Mouse (Mus musculus) cerebellum, postnatal 25 days (tissue): ENCODE results near the gene Plppr2.
A peak's percentile ranks its signal among the peaks of the same experiment; 100 is the strongest.

Experiments used
- DNase-seq, 2 experiments: peaks; one replicate each; pipeline ENCODE4 v3.0.0; 2021; ENCODE audit warnings: mixed read lengths in 2 of 2

Plppr2 gene

DNA sequence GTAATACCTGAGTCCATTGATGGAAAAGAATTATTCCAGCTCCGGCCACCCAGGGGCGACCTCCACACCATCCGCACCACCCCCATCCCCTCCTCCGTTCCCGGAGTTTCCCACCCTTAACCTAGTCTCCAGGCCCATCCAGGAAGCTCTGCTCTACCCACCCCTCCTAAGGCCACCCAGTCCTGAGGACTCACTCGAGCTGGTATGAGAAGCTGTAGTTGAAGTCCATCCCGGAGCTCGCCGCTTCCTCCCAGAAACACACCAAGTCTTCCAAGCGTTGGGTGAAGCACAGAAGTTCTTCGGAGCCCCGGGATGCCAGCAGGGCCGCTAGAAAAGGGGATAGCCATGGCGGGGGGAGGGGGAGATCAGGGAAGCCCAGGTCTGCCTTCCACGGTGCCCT lies 25.2 kb downstream of the Plppr2 start:
- peak; percentile 41 to 44 for DNase-seq

- peak; percentile 66 to 75 for DNase-seq
Observed at GRCm38 (mm10) chr9:21962416-21963059, 25.7 kb downstream of the Plppr2 start.

DNA sequence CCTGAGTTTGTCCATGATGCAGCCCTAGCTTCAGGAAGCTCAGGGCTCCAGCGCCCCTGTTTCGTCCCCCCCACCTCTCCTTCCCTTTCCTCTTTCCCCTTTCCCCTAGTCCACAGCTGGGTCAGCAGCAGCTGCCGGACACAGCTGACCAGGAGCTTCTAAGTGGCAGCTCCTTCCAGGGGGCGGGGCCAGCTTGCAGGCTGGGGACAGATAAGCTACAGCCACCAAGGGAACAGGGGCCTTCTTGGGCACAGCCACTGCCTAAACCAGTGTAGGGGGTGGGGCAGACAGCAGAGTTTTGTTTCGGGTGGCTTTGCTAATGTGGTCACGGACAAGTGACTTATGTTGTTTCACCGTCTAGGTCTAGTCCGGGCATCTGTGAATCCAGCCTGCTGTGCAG lies 26.6 kb downstream of the Plppr2 start, which contains the start of gene Epor:
Gene Epor (minus strand): TSS at position 90 of the 400 bp plus-strand sequence.
- DNase-seq = peak in 1 of 2 experiments; percentile 49

GRCm38 (mm10) chr9:21968883-21969282 lies 32.0 kb downstream of the Plppr2 start:
- no peak for DNase-seq

- no peak for DNase-seq
Observed at GRCm38 (mm10) chr9:21969304-21969703, 32.5 kb downstream of the Plppr2 start.

GRCm38 (mm10) chr9:21976626-21977175 lies 39.9 kb downstream of the Plppr2 start:
- DNase-seq = no peak

- DNase-seq = peak; percentile 64 to 70
Observed at GRCm38 (mm10) chr9:21977331-21977730, 40.5 kb downstream of the Plppr2 start.

GRCm38 (mm10) chr9:21977972-21978371 lies 41.1 kb downstream of the Plppr2 start:
- DNase-seq = peak; percentile 69 to 81

- DNase-seq = no peak
Observed at GRCm38 (mm10) chr9:21978398-21979128, 41.7 kb downstream of the Plppr2 start.

DNA sequence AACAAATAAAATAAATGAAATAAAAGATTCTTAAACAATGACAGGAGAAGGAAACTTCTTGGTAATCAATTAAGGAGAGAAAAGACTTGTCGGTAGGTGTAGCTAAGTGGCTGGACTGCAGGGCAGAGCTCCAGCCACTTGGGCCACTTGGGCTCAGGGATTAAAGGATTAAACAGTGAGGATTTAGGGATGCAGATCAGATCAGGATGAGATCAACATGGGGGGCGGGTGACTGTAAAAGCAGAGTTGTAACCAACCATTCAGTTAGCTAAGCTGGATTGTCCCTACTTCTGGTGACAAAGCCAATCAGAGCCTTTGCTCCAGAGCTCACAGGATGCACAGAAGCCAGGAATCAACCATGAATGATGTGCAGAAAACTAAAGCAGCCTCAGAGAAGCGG lies 47.1 kb downstream of the Plppr2 start:
- DNase-seq = no peak

DNA sequence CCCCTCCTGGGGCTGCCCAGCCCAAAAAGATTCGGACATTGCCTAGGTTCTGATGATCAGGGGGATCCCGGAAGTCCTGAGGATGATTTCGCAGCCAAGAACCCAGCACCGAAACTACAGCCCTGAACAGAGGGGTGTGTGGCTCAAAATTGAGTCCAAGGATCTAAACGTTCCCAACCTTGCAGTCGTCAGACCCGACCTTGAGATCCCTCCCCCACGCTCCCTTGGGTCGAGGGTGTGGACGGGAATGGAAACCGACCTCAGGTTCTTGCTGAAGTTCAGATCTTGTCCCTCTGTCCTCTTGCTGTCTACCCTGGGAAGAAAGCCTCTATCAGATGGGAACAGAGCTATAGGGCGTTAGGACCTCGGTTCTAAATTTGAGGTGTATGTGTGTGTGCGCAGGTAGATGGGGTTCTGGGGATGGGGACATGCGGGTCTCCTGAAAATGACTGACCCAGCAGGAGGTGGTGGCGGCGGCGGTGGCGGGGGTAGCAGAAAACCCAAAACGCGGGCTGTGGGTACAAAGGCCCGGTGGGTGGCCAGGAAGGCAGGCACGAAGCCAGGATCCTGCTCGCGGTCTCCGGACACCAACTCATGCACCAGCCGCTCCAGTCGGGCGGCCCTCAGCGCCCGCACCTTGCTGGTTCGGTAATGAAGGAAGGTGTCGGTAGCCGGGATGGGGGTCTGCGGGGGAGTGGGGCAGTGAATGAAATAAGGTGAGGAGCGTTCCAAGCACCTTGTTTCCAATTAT lies 50.9 kb downstream of the Plppr2 start:
- peak; percentile 86 to 88 for DNase-seq

- peak; percentile 81 to 83 for DNase-seq
Observed at GRCm38 (mm10) chr9:21988421-21989101, 51.7 kb downstream of the Plppr2 start.

DNA sequence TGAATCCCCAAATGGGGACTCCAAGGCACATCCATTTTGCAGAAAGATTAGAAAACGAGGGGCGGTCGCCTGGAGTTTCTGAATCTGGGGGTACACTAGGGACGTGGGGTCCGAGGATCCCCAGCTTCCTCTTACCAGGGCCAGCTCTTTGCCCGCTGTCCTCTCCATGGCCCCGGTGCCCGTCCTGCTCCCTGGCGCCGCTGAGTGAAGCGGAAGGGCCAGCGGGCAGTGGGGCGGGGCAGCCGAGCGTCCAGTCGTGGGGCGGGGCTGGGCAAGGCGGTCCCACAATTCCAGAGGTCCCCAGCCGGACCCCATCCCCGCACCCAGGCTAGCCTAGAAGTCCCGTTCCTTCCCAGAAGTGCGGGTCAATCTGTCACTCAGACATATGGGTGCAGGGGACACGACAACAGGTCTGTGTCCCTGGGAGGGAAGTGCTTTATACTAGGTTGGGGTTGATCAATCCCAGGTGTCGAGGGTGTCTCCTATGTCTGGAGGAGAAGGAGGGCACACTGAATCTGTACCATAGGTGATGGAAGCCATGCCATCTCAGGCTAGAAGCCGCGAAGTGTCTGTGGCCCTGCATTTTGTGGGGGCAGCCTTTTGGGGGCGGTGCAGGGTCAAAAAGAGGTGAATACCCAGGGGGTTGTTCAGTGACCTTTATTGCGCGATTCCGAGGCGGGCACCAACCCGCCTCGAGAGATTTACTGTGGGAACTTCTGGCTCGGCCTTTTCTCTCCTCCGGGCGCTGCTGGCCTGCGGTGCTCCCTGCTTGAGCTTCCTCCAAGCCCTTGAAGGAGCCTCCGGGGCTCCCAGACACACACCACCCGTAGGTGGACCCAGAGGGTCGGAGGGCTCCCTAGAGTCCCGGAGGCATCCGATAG lies 52.6 kb downstream of the Plppr2 start, which contains the start of gene Rgl3:
Gene Rgl3 (minus strand): TSS at position 217 of the 881 bp plus-strand sequence.
- DNase-seq = peak; percentile 85 to 91

- DNase-seq = no peak
Observed at GRCm38 (mm10) chr9:21992227-21992626, 55.4 kb downstream of the Plppr2 start.

GRCm38 (mm10) chr9:21996178-21996867 lies 59.5 kb downstream of the Plppr2 start:
- no peak for DNase-seq
